Mouse (Mus musculus): ENCODE data around the gene Fbxw11.
"Not testable (repeated sequence)": the region's sequence is repeated elsewhere in the genome, so short reads cannot be mapped to it uniquely, and the experiment has no call there.

Gene Fbxw11

DNA sequence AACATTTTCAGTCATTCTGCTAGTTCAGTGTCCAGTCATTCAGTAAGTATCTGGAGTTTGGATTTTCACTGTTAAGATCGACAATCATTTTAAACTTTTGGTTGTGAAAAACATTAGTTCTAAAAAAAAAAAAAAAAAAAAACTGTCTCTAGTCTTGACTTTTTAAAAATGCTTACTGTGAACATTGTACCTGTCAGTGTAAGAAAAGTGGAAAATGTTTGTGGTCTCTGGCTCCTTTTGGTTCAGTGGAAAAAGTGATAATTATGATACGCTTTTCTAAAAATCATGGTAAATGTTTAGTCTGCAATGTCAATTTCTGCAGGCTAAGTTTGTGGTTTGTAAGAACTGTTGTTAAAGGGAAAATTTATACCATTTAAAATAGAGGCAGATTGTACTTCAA lies 72.4 kb downstream of the Fbxw11 start:
- DNase-seq, result no peak

DNA sequence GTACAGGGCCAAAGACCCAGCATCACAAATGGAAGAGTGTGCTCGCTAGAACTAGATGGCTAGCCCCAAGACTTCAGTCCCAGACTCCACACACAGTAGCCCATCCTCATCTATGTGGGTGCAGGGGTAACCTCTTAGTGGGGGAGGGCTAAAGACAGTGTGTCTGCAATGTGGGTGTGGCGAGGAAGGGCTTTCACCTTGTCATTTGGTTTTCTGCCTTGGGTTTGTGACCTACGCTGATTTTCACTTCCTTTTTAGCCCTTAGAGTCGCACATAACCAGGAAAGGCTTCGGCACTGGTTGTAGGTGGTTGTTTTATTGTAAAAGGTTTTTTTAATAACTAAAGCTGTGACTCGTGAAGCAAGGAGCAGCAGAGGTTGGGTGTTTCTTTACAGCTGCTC lies 73.0 kb downstream of the Fbxw11 start:
- DNase-seq, result no peak

DNA sequence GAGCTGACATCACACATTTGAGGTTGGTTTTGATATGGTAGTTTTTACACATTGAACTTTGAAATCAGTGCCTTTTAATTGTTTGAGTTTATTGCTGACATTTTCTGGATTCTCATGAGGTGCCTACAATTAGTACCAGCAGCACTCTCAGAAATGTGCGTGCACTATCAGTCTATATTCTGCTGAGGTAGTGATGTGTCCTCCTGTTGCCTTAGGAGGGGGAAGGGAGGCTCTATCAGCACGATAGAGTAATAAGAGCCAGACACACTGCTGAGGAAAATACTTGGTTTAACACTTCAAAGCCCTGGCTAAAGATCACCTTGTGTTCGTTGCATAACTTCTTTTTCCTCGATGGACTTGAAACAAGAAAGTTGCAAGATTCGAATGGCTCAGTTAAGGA lies 73.4 kb downstream of the Fbxw11 start:
- no peak for DNase-seq

DNA sequence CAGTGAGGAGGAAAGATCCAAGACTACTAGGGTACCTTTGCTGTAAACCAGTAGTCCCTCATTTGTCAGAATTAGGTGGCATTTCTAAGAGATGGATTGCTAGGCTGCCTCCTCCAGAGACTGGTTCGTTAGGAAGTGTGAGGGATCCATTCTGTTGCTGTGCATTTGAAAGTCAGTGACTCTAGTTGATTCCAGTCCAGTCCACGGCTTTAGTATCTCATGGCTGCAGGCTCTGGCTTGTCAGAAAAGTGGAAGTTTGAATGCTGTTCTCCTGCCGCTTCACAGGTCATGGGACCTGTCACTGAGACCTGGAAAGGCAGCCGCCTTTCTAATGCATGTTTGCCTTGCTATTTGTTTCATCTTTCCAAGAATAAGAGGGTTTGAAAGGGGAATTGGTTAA lies 74.4 kb downstream of the Fbxw11 start:
- DNase-seq, result no peak

DNA sequence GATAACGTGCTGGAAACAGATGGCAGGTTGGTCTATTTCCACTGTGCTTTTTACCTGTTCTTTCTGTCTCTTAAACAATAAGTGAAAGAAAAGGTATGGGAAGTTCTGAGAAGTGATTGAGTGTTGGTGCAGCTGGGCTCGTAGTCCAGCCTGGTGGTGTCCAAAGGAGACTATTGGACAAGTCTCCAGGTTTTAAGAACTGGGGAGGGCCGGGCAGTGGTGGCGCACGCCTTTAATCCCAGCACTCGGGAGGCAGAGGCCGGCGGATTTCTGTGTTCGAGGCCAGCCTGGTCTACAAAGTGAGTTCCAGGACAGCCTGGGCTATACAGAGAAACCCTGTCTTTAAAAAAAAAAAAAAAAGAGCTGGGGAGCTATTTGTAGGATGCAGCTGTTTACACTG lies 75.2 kb downstream of the Fbxw11 start:
- DNase-seq, result not testable (repeated sequence)

DNA sequence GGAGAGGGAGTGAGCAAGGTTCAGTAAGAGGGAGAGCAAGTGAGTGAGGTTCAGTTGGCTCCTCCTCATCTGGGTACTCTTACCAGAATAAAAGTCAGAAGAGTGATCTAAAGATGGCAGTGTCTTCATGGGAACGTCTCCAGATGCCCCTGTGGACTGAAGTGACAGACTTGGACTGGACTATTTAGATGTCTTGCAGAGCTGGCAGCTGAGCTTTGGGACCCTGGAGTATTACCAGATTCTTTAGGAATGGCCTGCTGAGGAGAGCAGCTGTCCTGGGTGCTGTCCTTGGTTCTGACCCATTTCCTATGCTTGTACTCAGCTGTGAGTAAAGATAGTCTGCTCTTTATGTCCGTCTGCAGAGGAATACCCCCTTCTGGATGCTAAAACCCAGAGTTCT lies 75.8 kb downstream of the Fbxw11 start:
- peak; percentile 36 for DNase-seq

DNA sequence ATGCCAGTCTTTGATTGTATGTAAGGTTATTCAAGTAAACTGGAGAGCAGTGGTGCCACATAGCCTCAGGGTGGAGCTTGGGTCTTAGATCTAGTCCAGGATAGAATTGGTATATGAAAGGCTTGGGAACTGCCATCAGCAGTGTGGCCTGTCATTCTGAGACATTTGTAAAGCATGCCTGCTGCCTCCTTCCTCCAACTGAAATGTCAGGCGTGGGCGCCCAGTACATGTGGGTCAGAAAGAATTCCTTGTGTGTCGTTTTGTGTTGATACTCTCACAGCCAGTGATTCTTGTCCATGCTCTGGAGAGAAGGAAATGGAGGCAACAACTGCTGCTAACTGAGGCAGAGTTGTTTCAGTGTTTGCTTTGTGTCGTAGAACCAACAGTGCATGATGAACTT lies 76.5 kb downstream of the Fbxw11 start:
- peak; percentile 35 for DNase-seq

DNA sequence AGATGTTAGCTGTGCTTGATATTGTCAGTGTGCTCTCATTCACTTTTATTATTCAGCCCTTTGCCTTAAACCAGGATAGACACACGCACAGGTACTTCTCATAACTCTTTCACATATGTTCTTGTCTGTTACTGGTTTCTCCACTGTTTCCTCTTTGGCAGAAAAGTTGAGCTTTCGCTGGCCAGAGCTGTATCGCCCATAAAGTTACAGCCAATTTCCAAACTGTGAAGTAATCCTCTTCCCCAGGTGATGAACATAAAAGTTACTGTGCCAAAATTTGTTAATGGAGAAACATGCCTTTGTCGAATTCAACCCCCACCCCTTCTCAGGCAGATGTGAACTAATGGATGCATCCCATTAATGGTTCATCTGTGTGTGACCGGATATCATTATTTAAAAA lies 80.1 kb downstream of the Fbxw11 start:
- DNase-seq, result no peak

DNA sequence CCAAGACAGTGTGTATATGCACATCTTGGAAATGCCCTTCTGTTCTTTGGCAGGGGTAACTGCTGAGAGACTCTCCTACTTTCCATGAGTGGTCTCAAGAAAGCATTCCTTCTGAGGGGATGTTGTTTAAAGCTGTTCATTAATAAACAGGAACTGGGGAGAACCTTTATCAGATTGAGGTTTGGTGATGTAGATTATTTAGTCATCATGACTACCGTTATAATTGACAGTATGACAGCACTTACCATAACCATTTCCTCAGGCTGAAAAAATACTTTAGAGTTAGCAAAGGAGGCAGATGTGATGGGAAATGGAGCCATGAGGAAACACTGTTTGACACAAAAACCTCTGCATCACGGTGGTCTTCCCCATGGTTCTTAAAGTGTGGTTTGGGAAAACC lies 80.8 kb downstream of the Fbxw11 start:
- no peak for DNase-seq

DNA sequence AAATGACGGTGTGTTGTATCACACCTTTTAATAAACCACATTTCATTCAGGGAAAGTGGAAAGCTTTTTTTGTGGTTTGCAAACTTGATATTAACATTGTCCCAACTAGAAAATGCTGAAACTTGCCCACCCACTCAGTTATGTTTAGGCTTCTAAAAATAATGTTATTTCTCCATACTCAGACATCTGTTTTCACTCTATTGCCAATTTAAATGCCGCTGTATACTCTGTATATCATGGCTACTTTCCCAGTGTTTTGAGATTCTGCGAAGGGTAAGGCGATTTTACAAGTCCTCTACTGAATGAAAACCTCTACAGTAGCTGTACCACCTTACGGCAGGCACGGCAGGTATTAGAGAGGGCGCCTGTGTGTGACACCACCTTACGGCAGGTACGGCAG lies 82.6 kb downstream of the Fbxw11 start:
- DNase-seq, result no peak

DNA sequence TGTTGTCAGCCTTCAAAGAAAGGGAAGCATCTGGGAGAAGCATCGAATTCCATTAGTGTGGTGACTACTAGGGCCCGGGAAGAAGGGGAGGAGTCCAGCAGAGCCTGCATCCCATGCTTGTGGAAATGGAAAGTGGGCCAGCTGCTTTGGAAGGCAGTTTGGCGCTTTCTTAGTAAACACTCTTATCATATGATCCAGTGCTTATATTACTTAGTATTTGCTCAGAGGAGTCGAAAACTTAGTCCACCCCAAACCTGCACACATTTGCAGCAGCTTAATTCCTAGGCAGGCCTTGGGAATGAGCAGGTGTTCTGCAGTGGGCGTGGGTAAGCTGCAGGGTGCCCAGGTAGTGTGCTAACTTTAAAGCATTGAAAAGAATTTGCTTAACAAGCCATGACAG lies 89.9 kb downstream of the Fbxw11 start:
- DNase-seq, result no peak

DNA sequence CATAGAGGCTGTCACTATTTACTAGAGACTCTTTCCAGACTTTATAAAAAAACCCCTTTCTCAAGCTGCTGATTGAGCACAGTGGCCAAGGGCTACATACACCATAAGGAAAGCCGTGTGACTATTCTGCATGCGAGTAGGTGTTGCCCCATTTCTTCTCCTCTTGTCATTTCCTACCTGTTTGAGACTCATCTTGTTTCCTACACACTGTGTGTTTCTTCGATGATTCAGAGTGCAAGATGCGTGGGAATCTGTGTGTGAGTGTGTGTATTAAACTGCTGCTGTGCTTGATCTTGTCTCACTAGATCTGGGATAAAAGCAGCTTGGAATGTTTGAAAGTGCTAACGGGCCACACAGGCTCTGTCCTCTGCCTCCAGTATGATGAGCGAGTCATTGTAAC lies 90.7 kb downstream of the Fbxw11 start:
- DNase-seq, result no peak

DNA sequence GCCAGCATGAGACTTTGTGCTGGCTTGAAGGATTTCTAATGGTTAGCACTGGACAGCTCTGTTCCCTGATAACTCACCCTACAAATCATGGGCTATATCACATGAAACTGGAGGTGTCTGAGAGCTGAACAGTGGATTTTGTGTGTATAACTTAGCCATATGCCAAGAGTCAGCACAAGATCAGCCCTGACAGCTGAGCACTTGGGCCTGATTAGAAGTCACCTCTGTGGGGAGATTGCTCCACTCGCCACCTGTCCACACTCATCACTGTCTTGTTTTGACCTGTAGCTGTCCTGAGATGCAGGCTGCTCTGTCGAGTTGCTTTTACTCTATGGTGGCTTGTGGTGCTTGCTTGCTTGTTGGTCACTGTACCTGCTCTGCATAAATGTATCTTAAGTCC lies 93.8 kb downstream of the Fbxw11 start:
- no peak for DNase-seq

DNA sequence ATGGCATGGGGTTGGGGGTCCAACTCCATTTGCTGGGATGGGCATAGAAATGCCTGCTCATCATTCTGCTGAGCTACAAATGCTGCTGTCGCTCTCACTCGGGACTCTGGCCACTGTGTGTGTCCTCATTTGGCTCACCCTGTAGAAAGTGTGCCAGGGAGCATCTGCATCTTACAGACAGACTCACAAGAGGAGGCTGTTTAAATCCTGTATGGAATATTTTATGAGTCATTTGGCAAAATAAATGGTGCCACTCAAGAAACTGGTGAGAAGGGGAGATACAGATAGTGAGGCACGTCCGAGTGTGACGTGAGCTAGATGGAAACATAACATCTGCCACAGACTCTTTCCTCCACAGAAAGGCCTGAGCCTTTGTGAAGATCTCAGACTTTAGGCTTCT lies 95.2 kb downstream of the Fbxw11 start:
- DNase-seq, result no peak

DNA sequence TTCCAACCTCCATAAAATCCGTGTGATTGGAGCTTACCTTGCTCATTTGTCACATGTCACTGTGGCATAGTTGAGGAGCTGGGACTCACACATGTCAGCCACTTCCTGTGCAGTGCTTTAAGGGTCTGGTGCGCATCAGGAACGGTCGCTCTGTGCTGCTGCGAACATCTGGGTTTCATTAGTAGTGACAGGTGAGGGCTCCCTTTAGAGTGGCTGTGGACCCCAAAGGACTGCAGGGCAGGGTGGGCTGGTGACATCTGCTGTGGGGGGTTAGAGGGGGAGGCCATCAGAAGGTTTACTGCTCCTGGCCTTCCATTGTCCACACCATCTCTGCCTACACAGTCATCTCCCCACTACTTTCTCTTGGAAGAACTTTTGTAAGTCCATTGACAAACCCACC lies 101.4 kb downstream of the Fbxw11 start:
- DNase-seq, result no peak

DNA sequence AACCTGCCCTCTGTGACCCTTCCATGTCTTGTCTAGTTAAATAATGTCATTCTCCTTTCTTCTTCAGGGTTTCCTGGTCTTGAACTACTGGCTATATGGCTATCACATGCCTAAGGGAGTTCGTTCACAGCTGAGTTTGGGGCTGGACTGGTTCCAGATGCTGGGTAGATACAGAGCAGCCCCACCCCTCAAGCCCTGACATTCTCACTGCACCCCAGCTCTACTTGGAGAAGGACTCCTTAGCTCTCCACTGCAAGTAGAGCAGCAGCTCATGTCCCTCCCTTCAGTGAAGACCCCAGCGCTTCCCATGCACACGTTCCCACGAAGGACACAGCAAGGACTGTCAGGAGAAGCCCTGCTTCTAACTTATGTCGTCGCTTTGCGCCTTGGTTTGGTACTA lies 101.9 kb downstream of the Fbxw11 start:
- no peak for DNase-seq

DNA sequence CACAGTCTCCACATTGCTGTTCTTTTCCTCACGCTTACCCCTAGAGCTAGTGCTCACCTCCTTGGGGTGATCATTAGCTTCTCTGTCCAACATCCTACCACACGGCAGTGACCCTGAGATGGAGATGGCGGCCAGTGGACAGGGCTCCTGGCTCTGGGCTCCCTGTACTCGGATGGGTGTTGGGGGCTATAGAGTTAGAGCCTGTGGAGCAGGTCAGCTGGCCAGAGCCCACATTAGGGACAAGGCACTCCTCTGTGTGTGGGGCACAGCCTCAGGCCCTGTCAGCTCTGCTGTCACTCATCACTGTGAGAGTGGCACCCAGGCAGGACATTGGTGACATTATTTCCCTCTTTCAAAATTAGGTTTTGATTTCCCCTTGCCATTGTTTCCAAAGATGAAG lies 102.9 kb downstream of the Fbxw11 start:
- DNase-seq, result no peak

DNA sequence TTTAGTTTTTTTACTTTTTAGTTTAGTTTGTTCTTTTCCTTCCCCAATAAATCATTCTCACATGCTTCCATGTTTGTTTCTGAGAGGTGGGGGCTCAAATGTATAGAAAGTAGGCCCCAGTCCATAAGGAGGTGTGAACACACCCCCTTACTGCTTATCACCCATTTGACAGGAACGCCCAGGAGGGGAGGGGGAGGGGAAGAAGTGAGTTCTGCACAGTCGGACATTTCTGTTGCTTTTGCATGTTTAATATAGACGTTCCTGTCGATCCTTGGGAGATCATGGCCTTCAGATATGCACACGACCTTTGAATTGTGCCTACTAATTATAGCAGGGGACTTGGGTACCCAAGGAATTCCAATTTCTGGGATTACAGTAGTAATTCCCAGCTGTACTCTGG lies 103.5 kb downstream of the Fbxw11 start:
- no peak for DNase-seq

DNA sequence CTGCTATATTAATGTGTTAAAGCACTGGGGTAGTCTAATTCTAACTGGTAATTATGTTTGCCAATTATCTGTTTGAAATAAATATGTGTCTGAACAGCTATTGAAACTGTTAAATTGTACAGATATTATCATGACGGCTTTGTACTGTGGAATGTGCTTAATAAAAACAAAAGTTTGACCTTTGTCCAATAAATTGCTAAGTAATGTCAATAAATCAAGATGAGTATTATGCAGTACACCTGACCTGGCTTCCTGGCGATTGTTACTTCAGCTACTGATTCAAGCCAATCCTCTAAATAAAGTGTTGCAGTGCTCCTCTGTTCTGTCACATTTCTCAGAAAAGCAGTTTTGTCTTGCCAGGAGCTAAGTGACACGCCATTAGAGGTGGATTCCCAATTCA lies 104.0 kb downstream of the Fbxw11 start:
- DNase-seq, result no peak

DNA sequence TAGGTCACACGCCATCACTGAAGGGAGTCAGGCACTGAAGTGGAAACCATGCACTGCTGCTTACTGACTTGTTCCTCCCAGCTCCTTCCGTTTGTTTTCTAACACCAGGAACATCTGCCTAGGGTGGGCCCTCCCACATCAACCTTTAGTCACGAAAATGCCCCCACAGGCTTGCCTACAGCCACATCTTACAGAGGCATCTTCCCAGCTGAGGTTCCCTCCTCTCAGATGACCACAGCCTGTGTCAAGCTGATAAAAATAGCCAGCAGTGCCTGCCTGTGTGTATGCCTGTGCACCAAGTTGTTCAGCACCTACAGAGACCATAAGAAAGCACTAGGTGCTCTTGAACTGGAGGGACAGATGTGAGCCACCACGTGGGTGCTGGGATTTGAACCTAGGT lies 106.3 kb downstream of the Fbxw11 start:
- no peak for DNase-seq

DNA sequence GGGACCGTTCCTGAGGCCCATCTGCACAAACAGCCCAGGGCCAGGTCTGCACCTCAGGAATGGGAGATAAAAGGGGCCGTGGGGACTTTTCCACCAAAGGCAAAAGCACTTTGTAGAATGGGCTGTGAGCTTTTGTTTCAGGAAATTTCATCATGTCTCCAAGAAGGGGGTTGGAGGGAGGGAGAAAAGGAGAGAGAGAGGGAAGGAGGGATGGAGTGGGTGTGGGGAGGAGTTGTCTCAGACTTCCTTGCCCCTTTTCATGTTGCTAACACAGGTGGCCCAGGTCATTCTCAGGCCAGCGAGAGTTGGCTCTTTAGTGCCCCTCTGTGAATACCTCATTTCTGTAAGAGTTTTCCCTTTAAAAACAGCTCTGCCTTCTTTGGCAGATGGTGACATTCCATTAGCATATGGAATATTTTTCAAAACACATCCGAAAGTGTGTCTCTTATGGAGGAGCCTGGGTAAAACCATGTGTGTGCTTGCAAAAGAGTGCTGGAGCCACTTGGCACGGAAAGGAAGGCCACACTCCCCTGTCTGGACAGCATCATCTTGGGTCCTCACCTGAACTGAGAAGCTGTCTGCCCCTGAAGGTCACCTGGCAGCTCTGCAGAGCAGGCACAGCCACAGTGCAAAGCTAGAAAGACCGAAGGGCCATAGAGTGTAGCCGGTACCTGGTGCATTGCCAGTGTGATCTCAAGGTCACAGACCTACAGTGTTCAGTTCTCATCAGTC lies 109.5 kb downstream of the Fbxw11 start:
- DNase-seq, result no peak

DNA sequence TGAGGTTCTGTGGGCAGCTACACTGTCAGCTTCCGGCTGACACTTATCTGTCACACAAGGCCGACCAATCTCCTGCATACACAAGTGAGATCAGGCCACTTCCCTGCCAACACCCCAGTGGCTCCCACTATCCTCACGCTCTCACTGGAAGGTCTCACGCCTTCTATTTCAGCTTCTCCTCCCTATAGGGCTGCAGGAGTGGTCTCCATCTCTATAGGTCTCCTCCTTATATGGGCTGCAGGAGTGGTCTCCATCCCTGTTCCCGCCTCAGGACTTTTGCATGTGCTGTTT lies 110.0 kb downstream of the Fbxw11 start:
- DNase-seq, result no peak

DNA sequence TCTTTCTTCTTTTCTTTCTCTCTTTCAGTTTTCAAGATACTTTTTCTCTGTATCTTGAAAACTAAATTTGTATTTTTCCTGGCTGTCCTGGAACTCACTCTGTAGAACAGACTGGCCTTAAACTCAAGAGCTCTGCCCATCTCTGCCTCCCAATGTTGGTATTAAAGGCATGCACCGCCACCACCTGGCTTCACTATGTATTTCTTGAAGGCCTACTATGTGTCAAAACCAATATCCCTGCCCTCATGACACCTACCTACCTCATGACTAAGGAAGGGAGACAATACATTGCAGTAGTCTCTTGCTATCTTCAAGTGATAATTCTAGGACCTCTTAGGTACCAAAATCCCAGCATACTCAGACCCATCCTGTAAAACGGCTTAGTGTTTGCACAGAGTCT lies 110.8 kb downstream of the Fbxw11 start:
- no peak for DNase-seq

DNA sequence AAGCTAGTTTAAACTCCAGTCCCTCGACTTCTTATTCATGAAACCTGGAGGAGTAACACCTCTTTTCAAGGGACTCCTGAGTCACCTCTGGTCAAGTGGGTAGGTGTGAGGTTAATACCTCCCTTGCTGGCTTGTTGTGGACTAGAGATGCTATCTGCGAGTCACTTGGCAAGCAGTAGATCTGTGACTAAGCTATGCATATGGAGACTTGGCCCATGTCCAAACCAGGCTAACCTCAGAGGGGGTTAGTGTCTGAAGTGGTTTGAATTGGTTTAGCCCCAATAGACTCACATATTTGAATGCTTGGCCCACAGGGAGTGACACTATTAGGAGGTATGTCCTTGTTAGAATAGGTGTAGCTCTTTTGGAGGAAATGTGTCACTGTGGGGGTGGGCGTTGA lies 120.2 kb downstream of the Fbxw11 start:
- DNase-seq, result no peak

DNA sequence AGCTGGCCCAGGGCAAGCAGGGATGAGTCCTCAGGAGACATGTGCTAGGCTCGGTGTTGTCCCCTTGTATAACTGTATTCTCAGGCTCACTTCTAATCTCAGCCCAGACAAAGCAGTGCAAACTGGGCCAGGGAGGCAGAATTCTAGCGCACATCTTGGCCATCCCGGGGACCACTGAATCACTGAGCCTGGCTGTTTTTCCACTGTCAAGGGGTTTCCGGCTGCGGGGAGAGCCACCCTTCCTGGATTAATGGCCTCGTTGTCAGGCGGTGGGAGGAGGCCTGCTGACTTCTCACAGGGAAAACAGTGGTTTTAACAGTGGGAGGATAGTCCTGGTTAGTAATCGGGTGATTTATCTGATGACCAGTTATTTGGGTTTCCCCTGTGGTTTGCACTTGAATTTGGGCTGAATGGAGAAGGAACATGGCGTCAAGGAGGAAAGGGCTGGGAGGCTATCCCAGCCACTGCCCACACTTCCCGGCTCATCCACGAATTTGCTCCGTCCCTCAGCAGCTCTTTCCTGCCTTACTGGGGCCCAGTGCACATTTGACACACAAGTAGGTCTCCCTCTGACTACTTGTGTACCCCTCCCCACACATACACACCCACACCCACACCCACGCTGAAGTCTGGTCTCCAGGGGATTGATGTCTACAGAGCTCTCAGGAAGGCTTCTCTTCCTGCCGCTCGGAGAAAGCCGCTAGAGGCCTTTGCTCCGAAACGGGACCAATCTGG lies 125.1 kb downstream of the Fbxw11 start:
- no peak for DNase-seq

Measured in retina, postnatal 1 day (tissue).